Mouse (Mus musculus) G1E (cell line): ENCODE measurements around the gene St8sia1. TPM values are rescaled to one million over a fixed set of nuclear protein-coding genes. Genes with fewer than 3 reads are reported as not detected.

ENCODE experiments used
- ATAC-seq: 2 replicates; pipeline ENCODE4 v1.8.0; 2016; ENCODE audit warnings: mild to moderate bottlenecking; ENCODE audit not compliant: insufficient number of reproducible peaks, poor library complexity, low FRiP score, severe bottlenecking; ENCODE audit errors: extremely low read depth
- DNase-seq: peaks from one replicate; pipeline ENCODE4 v3.0.0; 2012; ENCODE audit warnings: low spot score
- H3K27me3 ChIP-seq: 2 replicates; pipeline ENCODE4 v1.6.1; 2012; ENCODE audit warnings: mild to moderate bottlenecking, low read length, inconsistent platforms; ENCODE audit not compliant: insufficient read depth
- H3K36me3 ChIP-seq: replicated peaks from 2 replicates; pipeline ENCODE3; 2012; ENCODE audit warnings: mild to moderate bottlenecking, inconsistent platforms
- H3K4me1 ChIP-seq: 2 replicates; pipeline ENCODE4 v1.6.1; 2012; ENCODE audit warnings: low read depth, low read length, inconsistent platforms, mixed read lengths; ENCODE audit not compliant: insufficient read depth
- H3K4me3 ChIP-seq: 2 replicates; pipeline ENCODE4 v1.5.1; 2012; ENCODE audit warnings: low read depth, mild to moderate bottlenecking, inconsistent platforms, low read length, moderate library complexity, mixed read lengths
- H3K9me3 ChIP-seq: replicated peaks from 2 replicates; pipeline ENCODE4 v1.6.1; 2012; ENCODE audit warnings: inconsistent platforms
- CTCF ChIP-seq: IDR thresholded peaks from 2 replicates; pipeline ENCODE4 v1.5.1; 2012; ENCODE audit warnings: low read depth, low read length, inconsistent platforms, mixed read lengths
- GATA1 ChIP-seq: IDR thresholded peaks from 2 replicates; pipeline ENCODE4 v1.6.1; 2012; ENCODE audit warnings: borderline replicate concordance, low read length, inconsistent platforms, mixed read lengths
- GATA2 ChIP-seq: IDR thresholded peaks from 2 replicates; pipeline ENCODE4 v1.6.1; 2012; ENCODE audit warnings: low read depth, low read length, inconsistent platforms, borderline replicate concordance
- POLR2AphosphoS5 ChIP-seq: IDR thresholded peaks from 2 replicates; pipeline ENCODE4 v1.6.1; 2012; ENCODE audit warnings: low read depth, low read length, inconsistent platforms; ENCODE audit not compliant: insufficient replicate concordance
- TAL1 ChIP-seq: conservative IDR thresholded peaks from 2 replicates; pipeline ENCODE4 v1.6.1; 2012; ENCODE audit warnings: low read depth, low read length, inconsistent platforms, mixed read lengths
- polyA plus RNA-seq: library from polyadenylated mRNA; stranded (reverse); fragments of >175 nt; gene quantifications from 2 replicates; pipeline ENCODE4 v1.2.3, GENCODE M21; 2012
- total RNA-seq, 2 experiments: library from RNA; stranded (forward) in 1 of 2; stranded (reverse) in 1 of 2; fragments of 200-1000 nt in 1 of 2; fragments of >200 nt in 1 of 2; fragmentation: Nextera tagmentation in 1 of 2; gene quantifications; 2 replicates each; pipeline ENCODE4 v1.2.3; 2014 to 2017

Gene St8sia1
- total and polyA plus RNA-seq, 3 experiments = 0.11 TPM; not detected in 2

DNA sequence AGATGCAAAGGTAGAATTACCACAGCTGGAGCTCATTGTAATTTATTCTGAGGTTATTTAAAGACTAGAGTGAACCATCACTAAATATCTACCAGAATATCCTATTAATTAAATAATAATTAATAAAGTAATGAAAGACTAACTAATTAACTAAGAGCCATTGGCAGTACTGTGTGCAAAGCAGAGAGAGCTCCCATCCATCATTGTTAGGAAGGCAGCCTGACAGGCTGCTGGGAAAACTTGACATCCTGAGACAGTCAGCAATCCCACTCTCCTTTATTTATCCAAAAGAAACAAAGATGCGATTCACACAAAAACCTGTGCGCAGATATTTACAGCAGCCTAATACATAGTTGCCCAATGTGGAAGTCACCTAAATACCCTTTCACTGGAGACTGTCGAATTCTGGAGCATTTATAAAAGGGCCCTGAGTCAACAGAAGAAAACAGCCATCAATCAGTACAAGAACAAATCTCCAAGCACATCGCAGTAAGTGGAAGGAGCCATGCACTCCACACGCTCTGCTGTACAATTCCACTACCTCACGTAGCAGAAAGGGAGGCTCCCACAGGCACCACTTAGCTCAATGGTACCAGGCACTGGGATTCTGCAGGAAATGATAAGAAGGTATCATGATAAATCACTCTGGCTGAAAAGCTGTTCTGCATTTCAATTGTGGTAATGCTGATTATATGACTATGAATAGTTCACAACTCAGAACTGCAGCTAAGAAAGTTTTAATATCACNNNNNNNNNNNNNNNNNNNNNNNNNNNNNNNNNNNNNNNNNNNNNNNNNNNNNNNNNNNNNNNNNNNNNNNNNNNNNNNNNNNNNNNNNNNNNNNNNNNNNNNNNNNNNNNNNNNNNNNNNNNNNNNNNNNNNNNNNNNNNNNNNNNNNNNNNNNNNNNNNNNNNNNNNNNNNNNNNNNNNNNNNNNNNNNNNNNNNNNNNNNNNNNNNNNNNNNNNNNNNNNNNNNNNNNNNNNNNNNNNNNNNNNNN, 15.7 kb upstream of the St8sia1 start:
- Histone ChIP-seq H3K4me1 (0 out of 2 replicates have a peak, but pooled peaks cover under 1% of the 10 kb centered on the region), H3K36me3 (no peaks in the 10 kb centered on the region), H3K9me3 (no peaks in the 10 kb centered on the region), H3K4me3 (no peak overlapping the region), H3K27me3 (peaks cover under 1% of the 10 kb centered on the region; the same call in 1 of the 2 replicates)
- no peak for DNase-seq
- no peak for ATAC-seq
- TF ChIP-seq GATA2 (no peak), CTCF (no peak), TAL1 (no peak), POLR2AphosphoS5 (no peak), GATA1 (no peak)

DNA sequence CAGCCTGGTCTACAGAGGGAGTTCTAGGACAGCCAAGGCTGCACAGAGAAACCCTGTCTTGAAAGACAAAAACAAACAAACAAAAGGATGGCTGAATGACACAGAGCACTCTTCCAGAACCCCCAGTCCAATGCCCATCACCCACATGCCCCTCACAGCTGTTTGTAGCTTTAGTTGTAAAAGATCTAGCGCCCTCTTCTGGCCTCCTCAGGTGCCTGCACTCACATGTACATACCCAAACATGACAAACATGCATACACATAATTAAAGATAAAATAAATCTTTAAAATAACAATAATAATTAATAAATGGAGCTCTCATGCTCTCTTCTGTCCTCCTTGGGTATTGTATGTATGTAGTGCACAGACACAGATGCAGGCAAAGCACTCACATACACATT, 13.0 kb upstream of the St8sia1 start:
- 0 out of 2 replicates have a peak, but pooled peaks cover 2% of the 10 kb centered on the region for H3K4me1 ChIP-seq
- no peaks in the 10 kb centered on the region for H3K9me3 ChIP-seq
- TF ChIP-seq CTCF (no peak), POLR2AphosphoS5 (no peak), GATA2 (no peak), GATA1 (no peak), TAL1 (no peak)
- H3K4me3 ChIP-seq = no peak overlapping the region
- peaks cover 4% of the 10 kb centered on the region; the same call in 1 of the 2 replicates for H3K27me3 ChIP-seq
- no peaks in the 10 kb centered on the region for H3K36me3 ChIP-seq
- no peak for ATAC-seq
- no peak for DNase-seq

DNA sequence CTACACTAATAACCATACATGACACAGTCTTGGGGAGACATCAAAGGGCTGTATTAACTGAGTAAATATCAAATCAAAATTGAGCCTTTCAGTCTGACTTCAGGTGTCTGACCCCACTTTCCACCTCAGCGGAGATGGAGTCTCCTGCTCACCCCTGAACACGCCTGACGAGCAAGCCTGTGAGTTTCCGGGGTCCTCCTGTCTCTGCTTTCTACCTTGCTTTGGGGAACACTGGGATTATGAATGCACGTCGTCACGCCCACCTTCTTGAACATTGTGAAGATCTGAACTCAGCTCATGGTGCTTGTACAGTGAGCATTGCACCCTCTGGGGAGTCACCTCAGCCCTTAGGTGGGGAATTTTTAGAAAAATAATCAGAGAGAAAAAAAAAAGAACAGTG, 9.0 kb upstream of the St8sia1 start:
- Histone ChIP-seq H3K36me3 (no peaks in the 10 kb centered on the region), H3K27me3 (peaks cover 4% of the 10 kb centered on the region; the same call in 1 of the 2 replicates), H3K4me1 (0 out of 2 replicates have a peak, but pooled peaks cover 2% of the 10 kb centered on the region), H3K4me3 (no peak overlapping the region), H3K9me3 (no peaks in the 10 kb centered on the region)
- DNase-seq (no peak), ATAC-seq (no peak)
- no peak for TF ChIP-seq TAL1
- TF ChIP-seq CTCF = no peak
- no peak for TF ChIP-seq POLR2AphosphoS5
- TF ChIP-seq GATA1 = no peak
- TF ChIP-seq GATA2 = no peak

DNA sequence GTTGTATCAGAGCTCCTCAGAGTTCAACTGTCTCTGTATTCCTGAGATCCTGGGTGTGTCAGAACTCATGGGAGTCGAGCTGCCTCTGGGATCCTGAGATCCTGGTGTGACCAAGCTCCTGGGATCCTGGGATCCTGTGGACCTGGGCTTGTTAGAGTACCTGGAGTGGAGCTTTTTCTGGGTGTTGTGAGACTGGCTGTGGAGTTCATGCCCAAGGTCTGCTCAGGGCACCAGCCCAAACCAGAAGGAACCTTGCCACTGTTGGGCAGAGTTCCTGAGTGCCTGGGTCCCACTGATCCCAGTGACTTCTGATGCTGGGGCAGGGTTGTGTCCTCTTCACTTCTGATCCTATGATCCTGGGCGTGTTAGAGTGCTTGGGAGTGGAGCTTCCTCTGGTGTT, 8.0 kb upstream of the St8sia1 start:
- Histone ChIP-seq H3K4me1 (0 out of 2 replicates have a peak, but pooled peaks cover 2% of the 10 kb centered on the region), H3K36me3 (no peaks in the 10 kb centered on the region), H3K27me3 (peaks cover 4% of the 10 kb centered on the region; the same call in 1 of the 2 replicates), H3K4me3 (no peak overlapping the region), H3K9me3 (no peaks in the 10 kb centered on the region)
- TF ChIP-seq GATA1 (no peak), GATA2 (no peak), CTCF (no peak), POLR2AphosphoS5 (no peak), TAL1 (no peak)
- ATAC-seq (no peak), DNase-seq (no peak)

DNA sequence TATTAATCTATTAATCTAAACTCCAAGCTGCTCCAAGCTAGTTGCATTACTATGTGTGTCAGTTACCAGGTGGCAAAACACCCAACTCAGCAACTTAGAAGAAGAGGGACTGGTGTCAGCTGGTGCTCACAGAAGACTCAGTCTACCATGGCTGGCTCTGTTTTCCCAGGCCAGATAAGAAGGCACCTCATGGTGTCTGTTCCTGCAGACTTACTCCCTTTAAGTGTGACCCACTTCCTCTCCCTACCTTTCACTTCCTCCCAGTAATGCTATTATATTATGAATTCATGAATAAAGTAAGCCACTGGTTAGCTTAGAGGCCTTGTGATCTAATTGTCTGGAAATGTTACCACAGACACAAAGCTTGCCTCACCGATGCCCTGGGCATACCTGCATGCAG, 3.2 kb upstream of the St8sia1 start:
- H3K27me3 ChIP-seq = peaks cover 10% of the 10 kb centered on the region; the same call in 1 of the 2 replicates
- DNase-seq (no peak), ATAC-seq (no peak)
- no peaks in the 10 kb centered on the region; the same call in 1 of the 2 replicates for H3K9me3 ChIP-seq
- TF ChIP-seq POLR2AphosphoS5 (no peak), GATA2 (no peak), TAL1 (no peak), CTCF (no peak), GATA1 (no peak)
- no peak overlapping the region for H3K4me3 ChIP-seq
- H3K36me3 ChIP-seq = no peaks in the 10 kb centered on the region
- no peaks in the 10 kb centered on the region for H3K4me1 ChIP-seq
